Mouse (Mus musculus): ENCODE results near the gene Scgb1a1. TPM values are rescaled to one million over a fixed set of nuclear protein-coding genes. Genes with fewer than 3 reads are reported as not detected.
A peak's percentile ranks its signal among the peaks of the same experiment; 100 is the strongest.

Scgb1a1 gene
- polyA plus RNA-seq (2012; fragmentation: generic; extraction: Trizol): not detected

DNA sequence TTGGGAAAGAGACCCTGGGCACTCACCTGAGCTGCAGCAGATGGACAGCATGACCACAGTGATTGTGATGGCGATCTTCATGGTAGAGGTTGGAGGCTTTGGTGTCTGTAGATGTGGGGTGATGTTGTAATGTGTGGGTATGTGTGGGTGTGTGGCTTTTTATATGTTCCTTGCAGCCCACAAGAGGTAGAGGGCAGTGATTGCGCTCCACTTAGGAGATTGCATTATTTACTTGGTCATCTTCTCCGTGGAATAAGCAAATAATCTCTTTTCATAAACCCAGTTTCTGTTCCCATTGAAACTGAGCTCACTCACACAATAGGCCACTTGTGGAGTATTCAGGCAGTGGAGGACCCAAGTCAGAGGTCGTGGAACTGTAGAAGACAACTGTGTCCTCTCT lies at the start of gene Scgb1a1:
Gene Scgb1a1 (minus strand): TSS at position 138 of the 400 bp plus-strand sequence.
- no peak within 1 kb of the TSS for H3K4me3 ChIP-seq
- H3K36me3 ChIP-seq (ENCODE audit: control insufficient read depth, insufficient read depth): no peaks in the 10 kb centered on the region
- no peaks in the 10 kb centered on the region for H3K79me2 ChIP-seq (ENCODE audit: control insufficient read depth, insufficient read depth)
- H3ac ChIP-seq (ENCODE audit: control insufficient read depth, insufficient read length): no peak within 1 kb of the TSS
- H3K27me3 ChIP-seq (ENCODE audit: control insufficient read depth, insufficient read depth, insufficient read length): no peaks in the 10 kb centered on the region
- H3K4me2 ChIP-seq (ENCODE audit: low read depth): no peak within 1 kb of the TSS
- no peak for TF ChIP-seq POLR2AphosphoS2 (IDR thresholded peaks at IDR 0.05; ENCODE audit: insufficient read length, low read depth)
- no peak for TF ChIP-seq MYOD1 (IDR thresholded peaks at IDR 0.05; ENCODE audit: control insufficient read depth in 1 of 3, insufficient read length in 2 of 3, low read depth in 2 of 3)
- no peak for TF ChIP-seq CEBPB (IDR thresholded peaks at IDR 0.05; ENCODE audit: insufficient read depth, poor library complexity, severe bottlenecking)
- TF ChIP-seq POLR2A (IDR thresholded peaks at IDR 0.05; ENCODE audit: insufficient read length, low read depth): no peak
- TF ChIP-seq SRF (IDR thresholded peaks at IDR 0.05; ENCODE audit: control insufficient read depth, insufficient read length, low read depth): no peak
- TF ChIP-seq TCF3 (IDR thresholded peaks at IDR 0.05; ENCODE audit: insufficient read length, low read depth): no peak
- TF ChIP-seq MYOG (IDR thresholded peaks at IDR 0.05; ENCODE audit: control insufficient read depth in 1 of 3, insufficient read depth in 1 of 3, insufficient read length in 2 of 3, low read depth in 2 of 3): no peak
- no peak for TF ChIP-seq REST (IDR thresholded peaks at IDR 0.05; ENCODE audit: insufficient read depth, insufficient read length)
- no peak for TF ChIP-seq E2F4 (IDR thresholded peaks at IDR 0.05; ENCODE audit: insufficient read depth)
- TF ChIP-seq TCF12 (IDR thresholded peaks at IDR 0.05; ENCODE audit: insufficient read depth, poor library complexity, severe bottlenecking): no peak
- no peak for TF ChIP-seq MAX (IDR thresholded peaks at IDR 0.05; ENCODE audit: low read depth)
- no peak for TF ChIP-seq USF1 (IDR thresholded peaks at IDR 0.05; ENCODE audit: low read depth)

DNA sequence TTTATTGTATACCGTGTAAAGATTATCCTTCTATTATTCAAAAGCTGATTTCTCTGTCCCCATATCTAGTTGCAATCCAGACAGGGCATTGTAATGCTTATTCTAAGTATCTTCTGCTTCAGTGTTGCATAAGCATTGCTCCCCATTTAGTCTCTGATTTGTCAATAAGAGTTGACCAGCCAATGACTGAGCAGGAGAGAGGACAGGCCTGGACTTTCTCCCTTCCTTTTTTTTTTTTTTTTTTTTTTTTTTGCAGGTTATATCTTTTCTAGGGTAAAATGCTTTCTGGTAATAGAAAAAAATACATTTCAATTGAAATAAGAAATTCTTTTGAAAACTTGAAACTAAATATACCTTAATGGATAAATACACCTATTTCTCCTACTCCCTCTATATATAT lies 49.4 kb upstream of the Scgb1a1 start:
- H3K79me2 ChIP-seq (ENCODE audit: control insufficient read depth, insufficient read depth): no peaks in the 10 kb centered on the region
- no peak overlapping the region for H3K4me2 ChIP-seq (ENCODE audit: low read depth)
- no peak overlapping the region for H3ac ChIP-seq (ENCODE audit: control insufficient read depth, insufficient read length)

DNA sequence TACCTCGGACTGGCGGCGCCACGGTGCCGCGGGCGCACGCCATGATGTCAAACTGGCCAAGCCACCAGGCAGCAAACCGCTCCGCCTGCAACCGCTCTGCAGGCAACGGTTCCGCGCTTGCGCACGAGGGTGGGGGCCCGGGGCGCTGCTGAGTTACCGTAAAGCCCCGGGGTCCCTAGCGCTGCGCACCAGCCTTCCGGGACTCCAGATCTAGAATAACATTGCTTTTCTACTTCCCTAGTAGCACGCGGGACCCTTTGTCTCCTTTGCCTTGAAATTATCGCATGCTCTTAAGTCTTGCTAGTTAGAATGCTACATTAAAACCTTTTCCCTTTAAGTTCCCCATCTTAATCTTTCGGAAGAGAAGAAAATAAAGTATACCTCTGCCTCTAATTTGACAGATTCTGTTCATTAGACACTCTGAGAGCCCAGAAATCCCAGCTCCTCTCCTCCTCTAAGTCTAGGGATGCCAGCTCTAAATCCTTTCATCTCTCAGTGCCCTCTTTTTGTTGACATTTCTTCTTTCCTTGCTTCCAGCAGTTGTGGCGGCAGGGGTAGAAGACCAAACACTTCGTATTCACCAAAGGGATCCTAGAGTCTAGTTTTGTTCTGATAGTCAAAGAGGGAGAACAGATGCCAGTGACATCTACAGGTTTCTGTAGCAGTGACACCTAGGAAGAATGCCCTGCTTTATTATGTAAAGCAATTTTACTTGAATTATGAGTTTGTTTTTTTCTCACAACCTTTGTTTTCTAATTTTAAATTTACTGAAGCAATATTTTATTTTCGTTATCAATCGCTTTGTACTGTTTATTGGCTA lies 48.0 kb upstream of the Scgb1a1 start, which contains the start of gene Asrgl1:
Gene Asrgl1 (minus strand): TSS at position 125 of the 820 bp plus-strand sequence.
- Histone ChIP-seq H3K4me3 (peak within 1 kb of the TSS; percentile 69), H3K4me2 (ENCODE audit: low read depth) (peak within 1 kb of the TSS; percentile 100), H3K36me3 (ENCODE audit: control insufficient read depth, insufficient read depth) (no peaks in the 10 kb centered on the region), H3ac (ENCODE audit: control insufficient read depth, insufficient read length) (peak within 1 kb of the TSS; percentile 5), H3K79me2 (ENCODE audit: control insufficient read depth, insufficient read depth) (no peaks in the 10 kb centered on the region), H3K27me3 (ENCODE audit: control insufficient read depth, insufficient read depth, insufficient read length) (peaks cover 4% of the 10 kb centered on the region)
- TF ChIP-seq MYOG (IDR thresholded peaks at IDR 0.05; ENCODE audit: control insufficient read depth in 1 of 3, insufficient read depth in 1 of 3, insufficient read length in 2 of 3, low read depth in 2 of 3) (peak in 1 of 3 experiments; percentile 18), MAX (IDR thresholded peaks at IDR 0.05; ENCODE audit: low read depth) (no peak), POLR2AphosphoS2 (IDR thresholded peaks at IDR 0.05; ENCODE audit: insufficient read length, low read depth) (peak; percentile 81), MYOD1 (IDR thresholded peaks at IDR 0.05; ENCODE audit: control insufficient read depth in 1 of 3, insufficient read length in 2 of 3, low read depth in 2 of 3) (no peak), USF1 (IDR thresholded peaks at IDR 0.05; ENCODE audit: low read depth) (no peak), TCF3 (IDR thresholded peaks at IDR 0.05; ENCODE audit: insufficient read length, low read depth) (no peak), CEBPB (IDR thresholded peaks at IDR 0.05; ENCODE audit: insufficient read depth, poor library complexity, severe bottlenecking) (no peak), SRF (IDR thresholded peaks at IDR 0.05; ENCODE audit: control insufficient read depth, insufficient read length, low read depth) (no peak), TCF12 (IDR thresholded peaks at IDR 0.05; ENCODE audit: insufficient read depth, poor library complexity, severe bottlenecking) (no peak), POLR2A (IDR thresholded peaks at IDR 0.05; ENCODE audit: insufficient read length, low read depth) (peak; percentile 93), E2F4 (IDR thresholded peaks at IDR 0.05; ENCODE audit: insufficient read depth) (no peak), REST (IDR thresholded peaks at IDR 0.05; ENCODE audit: insufficient read depth, insufficient read length) (no peak)

More for the DNA sequence above, 49.4 kb upstream of the Scgb1a1 start:
- peaks cover 4% of the 10 kb centered on the region for H3K27me3 ChIP-seq (ENCODE audit: control insufficient read depth, insufficient read depth, insufficient read length)
- no peak overlapping the region for H3K4me3 ChIP-seq
- TF ChIP-seq TCF3 (IDR thresholded peaks at IDR 0.05; ENCODE audit: insufficient read length, low read depth) (no peak), E2F4 (IDR thresholded peaks at IDR 0.05; ENCODE audit: insufficient read depth) (no peak), TCF12 (IDR thresholded peaks at IDR 0.05; ENCODE audit: insufficient read depth, poor library complexity, severe bottlenecking) (no peak), MAX (IDR thresholded peaks at IDR 0.05; ENCODE audit: low read depth) (no peak), CEBPB (IDR thresholded peaks at IDR 0.05; ENCODE audit: insufficient read depth, poor library complexity, severe bottlenecking) (no peak), USF1 (IDR thresholded peaks at IDR 0.05; ENCODE audit: low read depth) (no peak), REST (IDR thresholded peaks at IDR 0.05; ENCODE audit: insufficient read depth, insufficient read length) (no peak)
- no peaks in the 10 kb centered on the region for H3K36me3 ChIP-seq (ENCODE audit: control insufficient read depth, insufficient read depth)

DNA sequence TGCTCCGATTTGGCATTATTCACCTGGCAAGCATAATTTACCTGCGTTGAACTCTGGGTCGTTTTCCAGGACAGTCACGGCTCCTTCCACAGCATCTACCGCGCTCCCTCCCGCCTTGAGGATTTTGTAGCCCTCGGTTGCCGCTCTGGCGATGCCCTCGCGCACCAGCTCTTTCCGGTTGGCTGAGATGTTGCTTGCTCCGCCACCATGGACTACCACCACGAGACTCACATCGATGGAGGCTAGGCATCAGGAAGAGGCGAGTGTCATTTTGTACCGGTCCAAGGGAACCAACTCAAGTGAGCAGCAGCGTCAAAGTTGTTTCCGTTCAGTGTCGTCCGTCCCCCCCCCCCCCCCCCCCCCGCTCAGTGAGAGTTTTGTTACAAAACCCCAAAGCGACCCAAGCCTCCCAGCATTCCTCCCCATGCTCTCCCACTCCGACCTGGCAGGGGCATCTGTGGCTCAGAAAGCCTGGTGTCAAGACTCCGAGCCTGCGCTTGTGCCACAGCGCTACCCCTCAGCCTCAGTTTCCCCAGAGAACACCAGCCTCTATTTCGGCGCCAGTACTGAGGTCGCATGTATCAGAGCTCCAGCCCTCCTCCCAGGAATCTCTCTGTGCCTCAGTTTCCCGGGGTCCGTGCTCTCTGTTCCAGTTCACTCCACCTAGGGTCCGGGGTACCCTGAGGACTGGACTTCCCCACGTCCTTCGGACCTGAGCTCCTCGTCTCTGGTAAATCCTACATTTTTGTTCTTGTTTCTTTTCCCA lies 47.2 kb upstream of the Scgb1a1 start:
- H3K27me3 ChIP-seq (ENCODE audit: control insufficient read depth, insufficient read depth, insufficient read length): peaks cover 4% of the 10 kb centered on the region
- TF ChIP-seq TCF3 (IDR thresholded peaks at IDR 0.05; ENCODE audit: insufficient read length, low read depth) (no peak), CEBPB (IDR thresholded peaks at IDR 0.05; ENCODE audit: insufficient read depth, poor library complexity, severe bottlenecking) (no peak)
- peak overlapping the region; percentile 100 for H3K4me2 ChIP-seq (ENCODE audit: low read depth)
- H3K36me3 ChIP-seq (ENCODE audit: control insufficient read depth, insufficient read depth): no peaks in the 10 kb centered on the region
- peak overlapping the region; percentile 69 for H3K4me3 ChIP-seq
- H3K79me2 ChIP-seq (ENCODE audit: control insufficient read depth, insufficient read depth): no peaks in the 10 kb centered on the region
- H3ac ChIP-seq (ENCODE audit: control insufficient read depth, insufficient read length): peak overlapping the region; percentile 5
